Mouse (Mus musculus) forebrain, embryonic 11.5 days (tissue): ENCODE measurements at regions not wholly inside any gene's neighbourhood (a gene's known extent, or its start where the extent isn't known, plus 50 kb on each side); places are given as distances from the start of the nearest gene placed in this dataset.

Experiments used
- ATAC-seq: fragments of 200-750 bp; cut with Nextera tagmentation; replicated peaks from 2 replicates; pipeline ENCODE4 v1.8.0; 2017; ENCODE audit warnings: moderate TSS enrichment; ENCODE audit not compliant: low FRiP score
- DNase-seq: peaks from one replicate; pipeline ENCODE4 v3.0.0-alpha.2; 2017; ENCODE audit warnings: low spot score
- H3K27ac ChIP-seq: fragments of 300-500 bp; sonication (generic); 2 replicates; pipeline ENCODE4 v1.5.1; 2014; ENCODE audit warnings: low read depth, low read length
- H3K27me3 ChIP-seq: fragments of 300-500 bp; sonication (generic); 2 replicates; pipeline ENCODE4 v1.6.1; 2014; ENCODE audit warnings: mild to moderate bottlenecking, low read length, mixed read lengths; ENCODE audit not compliant: control insufficient read depth, insufficient read depth
- H3K36me3 ChIP-seq: fragments of 300-500 bp; sonication (generic); 2 replicates; pipeline ENCODE4 v1.6.1; 2014; ENCODE audit warnings: mild to moderate bottlenecking, low read length, moderate library complexity, mixed read lengths; ENCODE audit not compliant: control insufficient read depth, insufficient read depth
- H3K4me1 ChIP-seq: fragments of 300-500 bp; sonication (generic); replicated peaks from 2 replicates; pipeline ENCODE4 v1.6.1; 2014; ENCODE audit warnings: low read length, mixed read lengths; ENCODE audit not compliant: control insufficient read depth, insufficient read depth
- H3K4me2 ChIP-seq: fragments of 300-500 bp; sonication (generic); 2 replicates; pipeline ENCODE4 v1.6.1; 2014; ENCODE audit warnings: low read depth, mild to moderate bottlenecking, low read length, moderate library complexity, mixed read lengths; ENCODE audit not compliant: severe bottlenecking
- H3K4me3 ChIP-seq: fragments of 300-500 bp; sonication (generic); 2 replicates; pipeline ENCODE4 v1.5.1; 2014; ENCODE audit warnings: low read depth, low read length
- H3K9ac ChIP-seq: fragments of 300-500 bp; sonication (generic); 2 replicates; pipeline ENCODE4 v1.6.1; 2014; ENCODE audit warnings: low read length
- H3K9me3 ChIP-seq: fragments of 300-500 bp; sonication (generic); 2 replicates; pipeline ENCODE4 v1.6.1; 2016; ENCODE audit warnings: low read length, mixed read lengths; ENCODE audit not compliant: control insufficient read depth
- WGBS: fragments of 180-500 bp; shearing (Covaris S2); extraction: QIAGEN DNeasy Blood & Tissue Kit; methylation state at CpG from one replicate; pipeline ENCODE4 v1.1.7; 2014; 5-methylcytosine and 5-hydroxymethylcytosine counted together

- ATAC-seq: no peak
- no peak overlapping the region for H3K4me3 ChIP-seq
- no peaks in the 10 kb centered on the region for H3K27me3 ChIP-seq
- no peak for DNase-seq
- no peak overlapping the region for H3K27ac ChIP-seq
- no peak overlapping the region for H3K9ac ChIP-seq
- peaks cover 4% of the 10 kb centered on the region; the same call in 1 of the 2 replicates for H3K4me1 ChIP-seq
- 37% methylated on average over 13 of the region's 13 CpGs for WGBS
- no peaks in the 10 kb centered on the region for H3K9me3 ChIP-seq
- no peaks in the 10 kb centered on the region for H3K36me3 ChIP-seq
- no peak overlapping the region for H3K4me2 ChIP-seq
Measured at GRCm38 (mm10) chr12:106673232-106673766, 663.3 kb downstream of the Vrk1 start.

GRCm38 (mm10) chr12:106674741-106675140 is 664.7 kb downstream of the Vrk1 start:
- Histone ChIP-seq H3K4me2 (no peak overlapping the region), H3K27me3 (no peaks in the 10 kb centered on the region), H3K9ac (no peak overlapping the region), H3K4me3 (no peak overlapping the region), H3K4me1 (peaks cover 4% of the 10 kb centered on the region; the same call in 1 of the 2 replicates), H3K36me3 (no peaks in the 10 kb centered on the region), H3K27ac (no peak overlapping the region), H3K9me3 (no peaks in the 10 kb centered on the region)
- ATAC-seq: no peak
- no peak for DNase-seq
- WGBS: 90% methylated on average over 1 of the region's 1 CpGs

- Histone ChIP-seq H3K4me2 (no peak overlapping the region), H3K4me3 (no peak overlapping the region), H3K27ac (no peak overlapping the region), H3K9me3 (no peaks in the 10 kb centered on the region), H3K27me3 (no peaks in the 10 kb centered on the region), H3K9ac (no peak overlapping the region), H3K36me3 (no peaks in the 10 kb centered on the region), H3K4me1 (peaks cover 4% of the 10 kb centered on the region; the same call in 1 of the 2 replicates)
- no peak for DNase-seq
- ATAC-seq: no peak
- 97% methylated on average over 3 of the region's 3 CpGs for WGBS
Measured at GRCm38 (mm10) chr12:106676136-106676535, 666.1 kb downstream of the Vrk1 start.

- ATAC-seq: no peak
- Histone ChIP-seq H3K27me3 (no peaks in the 10 kb centered on the region), H3K9ac (no peak overlapping the region), H3K4me1 (peaks cover 4% of the 10 kb centered on the region; the same call in 1 of the 2 replicates), H3K27ac (no peak overlapping the region), H3K4me3 (no peak overlapping the region), H3K4me2 (no peak overlapping the region), H3K36me3 (no peaks in the 10 kb centered on the region), H3K9me3 (no peaks in the 10 kb centered on the region)
- 73% methylated on average over 7 of the region's 7 CpGs for WGBS
- no peak for DNase-seq
Measured at GRCm38 (mm10) chr12:106676566-106676965, 666.5 kb downstream of the Vrk1 start.

- no peaks in the 10 kb centered on the region for H3K27me3 ChIP-seq
- ATAC-seq (no peak), DNase-seq (no peak)
- H3K4me2 ChIP-seq: no peak overlapping the region
- no peak overlapping the region for H3K9ac ChIP-seq
- 92% methylated on average over 5 of the region's 5 CpGs for WGBS
- H3K36me3 ChIP-seq: no peaks in the 10 kb centered on the region
- no peaks in the 10 kb centered on the region for H3K9me3 ChIP-seq
- H3K4me3 ChIP-seq: no peak overlapping the region
- H3K27ac ChIP-seq: no peak overlapping the region
- H3K4me1 ChIP-seq: no peaks in the 10 kb centered on the region
Measured at GRCm38 (mm10) chr12:106685986-106686385, 676.0 kb downstream of the Vrk1 start.

DNA sequence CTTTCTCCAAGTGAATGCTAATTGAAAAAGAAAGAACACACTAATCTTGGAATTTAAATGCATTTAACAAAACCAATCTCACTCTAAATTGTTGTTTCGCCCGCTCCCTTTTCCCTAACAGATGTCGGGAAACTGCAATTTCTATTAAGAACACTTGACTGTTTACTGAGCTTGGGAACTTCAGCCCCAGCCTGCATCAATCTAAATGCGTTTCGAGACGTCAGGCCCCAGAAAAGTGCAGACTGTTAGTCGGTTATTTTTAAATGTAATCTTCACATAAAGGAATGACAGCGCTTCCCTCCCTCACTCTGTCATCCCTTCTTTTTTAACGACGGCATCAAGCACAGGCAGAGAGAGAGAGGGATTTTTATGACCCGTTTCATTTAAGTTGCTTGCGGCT is 677.7 kb downstream of the Vrk1 start:
- H3K27me3 ChIP-seq: no peaks in the 10 kb centered on the region
- H3K4me3 ChIP-seq: no peak overlapping the region
- H3K27ac ChIP-seq: no peak overlapping the region
- H3K9ac ChIP-seq: no peak overlapping the region
- H3K4me1 ChIP-seq: no peaks in the 10 kb centered on the region
- 37% methylated on average over 12 of the region's 12 CpGs for WGBS
- no peak overlapping the region for H3K4me2 ChIP-seq
- DNase-seq (no peak), ATAC-seq (no peak)
- H3K36me3 ChIP-seq: no peaks in the 10 kb centered on the region
- no peaks in the 10 kb centered on the region for H3K9me3 ChIP-seq

DNA sequence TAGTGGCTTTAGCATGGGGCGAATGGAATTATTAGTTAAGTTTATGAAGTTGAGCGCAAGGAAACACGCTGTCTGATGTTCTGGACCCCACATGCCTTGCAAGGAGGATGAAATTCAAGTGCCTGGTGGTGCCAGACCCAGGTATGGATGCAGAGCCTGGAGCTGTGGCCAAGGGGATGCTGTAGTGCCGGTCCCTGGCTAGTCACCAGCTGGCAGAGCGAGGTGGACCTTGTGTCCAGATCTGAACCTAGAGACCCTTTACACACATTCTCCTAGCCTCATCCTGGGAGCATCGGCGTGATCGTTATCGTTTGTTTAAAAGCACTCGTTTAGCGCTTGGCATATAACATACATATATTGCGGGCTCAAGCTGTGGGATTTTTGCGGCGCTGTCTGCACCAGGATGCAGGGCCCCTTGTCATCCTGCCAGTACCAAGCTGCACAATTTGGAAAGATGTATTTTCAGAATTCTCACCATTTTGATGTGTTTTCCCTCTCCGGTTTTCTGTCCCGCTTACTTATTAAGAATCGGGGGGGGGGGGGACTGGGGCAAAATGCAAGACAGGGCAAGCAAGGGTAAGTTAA is 678.2 kb downstream of the Vrk1 start:
- H3K9ac ChIP-seq: no peak overlapping the region
- no peak overlapping the region for H3K4me2 ChIP-seq
- no peaks in the 10 kb centered on the region for H3K9me3 ChIP-seq
- H3K4me3 ChIP-seq: no peak overlapping the region
- no peak overlapping the region for H3K27ac ChIP-seq
- 85% methylated on average over 17 of the region's 17 CpGs for WGBS
- no peaks in the 10 kb centered on the region for H3K27me3 ChIP-seq
- no peaks in the 10 kb centered on the region for H3K36me3 ChIP-seq
- no peak for DNase-seq
- ATAC-seq: no peak
- no peaks in the 10 kb centered on the region for H3K4me1 ChIP-seq

- ATAC-seq (no peak), DNase-seq (no peak)
- 80% methylated on average over 5 of the region's 5 CpGs for WGBS
- no peak overlapping the region for H3K27ac ChIP-seq
- no peaks in the 10 kb centered on the region for H3K27me3 ChIP-seq
- no peaks in the 10 kb centered on the region for H3K4me1 ChIP-seq
- no peaks in the 10 kb centered on the region for H3K9me3 ChIP-seq
- H3K4me3 ChIP-seq: no peak overlapping the region
- no peaks in the 10 kb centered on the region for H3K36me3 ChIP-seq
- no peak overlapping the region for H3K9ac ChIP-seq
- H3K4me2 ChIP-seq: no peak overlapping the region
Measured at GRCm38 (mm10) chr12:106702958-106703357, 692.9 kb downstream of the Vrk1 start.
